Mouse (Mus musculus) R1 (cell line): Measurements from ENCODE around the gene Slc35a3.

Experiments
- DNase-seq: peaks from one replicate; pipeline ENCODE4 v3.0.0-alpha.2; 2018; ENCODE audit warnings: low read depth, low spot score

Gene Slc35a3

GRCm38 (mm10) chr3:116698786-116699185, 13.8 kb downstream of the Slc35a3 start:
- no peak for DNase-seq

GRCm38 (mm10) chr3:116695666-116695985, 17.0 kb downstream of the Slc35a3 start:
- DNase-seq = no peak

- DNase-seq = no peak
Observed at GRCm38 (mm10) chr3:116694955-116695665, 17.5 kb downstream of the Slc35a3 start.

GRCm38 (mm10) chr3:116694312-116694711, 18.3 kb downstream of the Slc35a3 start:
- no peak for DNase-seq

GRCm38 (mm10) chr3:116681160-116681559, 31.5 kb downstream of the Slc35a3 start, which contains the start of gene Gm43191:
Gene Gm43191 (minus strand): TSS chr3:116681260.
- DNase-seq = no peak

- peak; percentile 82 for DNase-seq
Observed at GRCm38 (mm10) chr3:116664281-116664680, 48.4 kb downstream of the Slc35a3 start.

- DNase-seq = peak; percentile 93
Observed at GRCm38 (mm10) chr3:116662463-116662863, 50.2 kb downstream of the Slc35a3 start, which contains the start of gene Mfsd14a. Gene Mfsd14a (minus strand): TSS chr3:116662677.

- peak; percentile 40 for DNase-seq
Observed at GRCm38 (mm10) chr3:116661870-116662414, 50.7 kb downstream of the Slc35a3 start.

- DNase-seq = no peak
Observed at GRCm38 (mm10) chr3:116661288-116661869, 51.3 kb downstream of the Slc35a3 start.

GRCm38 (mm10) chr3:116659856-116660430, 52.7 kb downstream of the Slc35a3 start:
- DNase-seq = peak; percentile 52

- DNase-seq = no peak
Observed at GRCm38 (mm10) chr3:116658928-116659565, 53.6 kb downstream of the Slc35a3 start.

GRCm38 (mm10) chr3:116656184-116656965, 56.3 kb downstream of the Slc35a3 start:
- DNase-seq = peak; percentile 88

GRCm38 (mm10) chr3:116654051-116654450, 58.6 kb downstream of the Slc35a3 start:
- DNase-seq = peak; percentile 46

- DNase-seq = no peak
Observed at GRCm38 (mm10) chr3:116653278-116653945, 59.2 kb downstream of the Slc35a3 start.

- peak; percentile 74 for DNase-seq
Observed at GRCm38 (mm10) chr3:116652033-116652446, 60.6 kb downstream of the Slc35a3 start.

GRCm38 (mm10) chr3:116650698-116651097, 61.9 kb downstream of the Slc35a3 start:
- no peak for DNase-seq

GRCm38 (mm10) chr3:116648805-116649204, 63.8 kb downstream of the Slc35a3 start:
- no peak for DNase-seq

- no peak for DNase-seq
Observed at GRCm38 (mm10) chr3:116646387-116646786, 66.2 kb downstream of the Slc35a3 start.

- DNase-seq = no peak
Observed at GRCm38 (mm10) chr3:116642373-116642772, 70.3 kb downstream of the Slc35a3 start.

GRCm38 (mm10) chr3:116641811-116642371, 70.7 kb downstream of the Slc35a3 start:
- no peak for DNase-seq
